Mouse (Mus musculus) forelimb bud, embryonic 11.5 days (tissue): ENCODE measurements around the gene Parn.
"Not testable (repeated sequence)": the region's sequence is repeated elsewhere in the genome, so short reads cannot be mapped to it uniquely, and the experiment has no call there.

ENCODE experiments used
- DNase-seq: peaks from one replicate; pipeline ENCODE4 v3.0.0-alpha.2; 2012; ENCODE audit warnings: low read depth, low spot score

The Parn gene

DNA sequence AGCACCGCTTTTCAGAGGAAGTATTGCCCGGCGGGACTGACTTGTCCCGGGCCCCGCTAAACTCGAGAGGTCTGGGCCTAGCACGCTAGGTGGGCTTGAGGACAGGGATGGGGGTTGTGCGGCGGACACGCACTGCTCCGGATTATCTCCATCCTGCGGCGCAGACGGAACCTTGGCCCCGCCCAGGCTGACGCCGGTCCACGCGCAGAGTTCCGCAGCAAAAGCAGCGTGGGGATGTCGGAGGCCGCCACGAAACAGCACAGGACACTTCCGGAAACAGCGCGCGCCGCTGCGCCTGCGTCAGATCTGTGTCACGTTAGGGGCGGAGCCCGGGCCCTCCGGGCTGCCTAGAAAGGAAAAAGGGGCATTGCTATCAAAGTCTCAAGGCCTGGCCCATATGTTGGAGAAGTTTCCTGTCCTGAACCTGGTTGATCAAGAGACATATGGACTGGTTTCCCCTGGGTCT is at the start of gene Parn:
TSS of gene Parn (minus strand) at position 293 of the 466 bp plus-strand sequence.
- DNase-seq = peak; percentile 93

DNA sequence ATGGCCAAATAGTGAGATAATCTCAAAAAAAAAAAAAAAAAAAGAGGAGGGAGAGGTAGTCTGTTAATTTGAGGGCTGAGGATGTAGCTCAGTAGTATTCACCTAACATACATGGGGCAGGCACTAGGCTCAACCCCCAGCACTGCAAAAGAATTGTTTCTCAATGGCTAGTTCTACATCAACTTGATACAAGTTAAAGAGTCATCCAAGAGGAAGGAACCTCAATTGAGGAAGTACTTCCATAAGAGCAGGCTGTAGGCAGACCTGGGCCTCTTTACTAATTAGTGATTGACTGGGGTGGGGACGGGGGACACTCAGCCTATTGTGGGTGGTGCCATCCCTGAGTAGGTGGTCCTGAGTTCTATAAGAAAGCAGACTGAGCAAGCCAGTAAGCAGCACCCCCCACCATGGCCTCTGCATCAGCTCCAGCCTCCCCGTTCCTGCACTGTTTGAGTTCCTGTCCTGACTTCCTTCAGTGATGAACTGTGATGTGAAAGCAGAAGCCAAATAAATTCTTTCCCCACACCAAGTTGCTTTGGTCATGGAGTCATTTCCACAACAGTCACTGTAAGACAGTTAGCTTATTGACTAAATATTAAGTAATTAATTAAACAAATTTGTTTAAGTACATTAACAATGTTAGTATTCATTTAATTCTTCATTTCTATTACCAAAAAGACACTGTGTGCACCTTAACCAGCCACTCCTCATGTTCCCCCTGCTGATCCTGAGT is 49.0 kb upstream of the Parn start:
- DNase-seq = no peak

- no peak for DNase-seq
These were observed 46.9 kb upstream of the Parn start for GRCm38 (mm10) chr16:13714910-13715309.

GRCm38 (mm10) chr16:13704676-13705075 is 36.7 kb upstream of the Parn start:
- DNase-seq = no peak

GRCm38 (mm10) chr16:13702184-13702583 is 34.2 kb upstream of the Parn start:
- DNase-seq = no peak

DNA sequence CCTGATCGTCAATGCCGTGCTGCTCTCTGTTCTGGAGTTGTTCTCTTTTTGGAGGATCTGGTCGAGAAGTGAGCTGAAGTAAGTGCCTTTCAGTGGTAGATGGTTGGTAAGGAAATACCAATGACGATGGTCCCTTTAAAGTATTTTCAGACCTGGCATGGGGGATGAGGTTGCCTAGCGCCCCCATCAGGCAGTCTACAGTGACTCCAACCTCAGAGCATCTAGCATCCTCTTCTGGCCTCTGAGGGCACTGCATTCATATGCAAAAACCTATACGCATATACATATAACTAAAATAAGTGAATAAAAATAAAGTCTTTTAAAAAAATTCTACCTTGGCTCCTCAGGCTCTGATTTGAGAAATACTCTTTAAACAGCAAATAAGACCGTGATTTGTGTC is 31.0 kb upstream of the Parn start:
- DNase-seq = no peak

DNA sequence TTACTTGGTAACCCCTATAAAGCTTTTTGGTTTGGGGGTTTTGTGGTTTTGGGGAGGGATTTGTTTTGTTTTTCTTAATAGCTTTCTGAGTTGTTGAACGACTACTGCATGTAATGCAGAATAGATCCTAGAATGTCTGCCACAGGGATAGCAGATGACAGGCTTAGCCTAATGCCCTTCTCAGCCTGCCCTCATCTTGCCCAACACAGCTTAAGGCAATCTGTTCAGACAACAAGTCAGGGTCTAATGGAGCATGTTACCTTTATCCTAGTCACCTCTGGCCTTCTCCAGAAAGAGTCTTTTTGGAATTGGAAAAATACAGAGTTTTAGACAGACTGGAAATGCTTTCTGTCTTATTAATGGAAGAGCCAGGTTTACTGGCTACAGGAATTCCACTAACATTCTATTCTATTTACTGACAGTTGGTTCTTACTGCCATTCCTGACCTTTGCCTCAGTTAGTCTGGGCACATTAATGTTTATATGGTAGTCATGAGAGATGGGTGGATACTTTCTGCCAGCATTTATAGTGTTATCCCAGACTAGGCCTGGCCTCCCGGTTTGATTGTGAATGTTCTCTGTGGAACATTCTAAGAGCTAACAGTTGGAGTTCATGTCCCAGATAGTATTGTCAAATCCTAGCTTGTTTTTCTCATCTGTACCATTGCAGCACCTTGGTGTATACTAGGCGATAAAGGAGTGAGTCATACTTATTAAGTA is 10.8 kb upstream of the Parn start:
- no peak for DNase-seq

DNA sequence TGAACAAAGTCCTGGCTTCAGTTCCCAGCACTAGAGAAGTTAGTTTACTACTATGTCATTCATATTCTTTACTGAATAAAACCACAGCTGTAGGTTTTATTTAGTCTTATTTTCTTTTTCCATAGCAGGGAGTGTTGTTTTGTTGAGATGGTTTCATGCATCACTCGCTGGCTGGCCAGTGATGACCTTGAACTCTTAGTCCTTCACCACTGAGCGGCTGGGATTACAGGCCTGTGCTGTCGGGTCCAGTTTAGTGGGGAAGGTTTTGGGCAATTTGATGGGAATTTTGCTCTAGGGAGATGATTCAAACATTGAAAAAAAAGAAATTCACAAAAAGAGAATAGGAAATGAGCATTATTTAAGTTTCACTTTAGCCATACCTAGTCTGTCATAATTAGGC is 6.5 kb upstream of the Parn start:
- DNase-seq = no peak

- no peak for DNase-seq
These were observed 5.1 kb upstream of the Parn start for GRCm38 (mm10) chr16:13673114-13673513.

GRCm38 (mm10) chr16:13672386-13672898 is 4.5 kb upstream of the Parn start:
- peak; percentile 63 for DNase-seq

GRCm38 (mm10) chr16:13671685-13672385 is 3.9 kb upstream of the Parn start, which contains the start of the genes Bfar and 3110001I22Rik:
Gene Bfar, plus strand, starts transcription at chr16:13671858.
Gene 3110001I22Rik, plus strand, starts transcription at chr16:13671929.
- peak; percentile 94 for DNase-seq

DNA sequence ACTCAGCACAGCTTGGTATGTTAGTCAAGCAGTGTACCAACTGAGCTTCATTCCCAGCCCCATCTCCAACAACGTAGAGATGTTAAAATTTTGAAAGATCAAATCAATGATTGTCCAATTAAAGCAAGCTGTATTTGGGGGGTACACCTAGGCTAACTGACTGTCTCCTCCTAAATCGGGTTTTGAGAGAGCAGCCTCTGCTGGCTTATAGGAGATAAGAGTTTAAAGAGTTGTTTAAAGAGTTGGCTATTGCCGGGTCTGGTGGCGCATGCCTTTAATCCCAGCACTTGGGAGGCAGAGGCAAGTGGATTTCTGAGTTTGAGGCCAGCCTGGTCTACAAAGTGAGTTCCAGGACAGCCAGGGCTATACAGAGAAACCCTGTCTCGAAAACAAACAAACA is 2.9 kb upstream of the Parn start:
- not testable (repeated sequence) for DNase-seq

- no peak for DNase-seq
These were observed 1.3 kb upstream of the Parn start for GRCm38 (mm10) chr16:13669282-13669681.

GRCm38 (mm10) chr16:13668402-13669108 is 585 bp upstream of the Parn start:
- DNase-seq = no peak

GRCm38 (mm10) chr16:13660736-13661135 is 7.2 kb downstream of the Parn start:
- DNase-seq = no peak

- no peak for DNase-seq
These were observed 9.1 kb downstream of the Parn start for GRCm38 (mm10) chr16:13658886-13659285.

DNA sequence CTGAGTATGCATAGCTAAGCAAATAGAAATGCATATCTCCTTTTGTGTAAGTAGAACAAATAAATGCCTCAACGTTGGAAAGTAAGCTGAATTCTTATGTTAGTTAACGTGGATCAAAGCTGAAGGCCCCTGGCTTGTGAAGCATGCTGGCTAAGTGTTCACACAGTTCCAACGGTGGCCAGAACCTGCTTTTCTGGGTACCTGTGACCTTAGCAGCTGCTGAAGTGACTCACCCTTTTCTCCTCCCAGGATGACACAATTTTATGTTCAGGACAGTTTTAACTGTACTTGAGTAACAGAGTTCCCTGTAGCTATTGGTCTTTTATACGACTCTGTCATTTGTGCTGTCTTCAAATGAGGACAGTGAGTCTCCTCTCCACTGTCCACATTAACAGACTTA is 22.0 kb downstream of the Parn start:
- DNase-seq = no peak

DNA sequence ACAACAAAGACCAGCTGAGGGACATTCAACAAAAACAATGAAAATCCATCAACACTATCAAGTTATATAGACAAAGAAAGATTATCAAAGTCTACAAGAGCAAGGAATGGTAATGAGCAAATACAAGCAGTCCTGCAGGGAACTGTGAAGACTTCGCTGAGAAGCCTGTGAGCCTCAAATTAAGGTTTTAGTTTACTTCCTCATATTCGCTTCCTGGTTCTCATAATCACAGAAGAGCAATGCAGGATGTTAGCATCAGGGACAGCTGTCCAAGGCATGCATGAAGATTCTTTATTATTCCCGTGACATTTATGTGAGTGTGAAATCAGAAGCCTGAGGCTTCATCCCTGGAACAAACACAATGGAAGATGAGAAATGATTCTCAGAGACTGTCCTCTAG is 23.5 kb downstream of the Parn start:
- DNase-seq = no peak

- no peak for DNase-seq
These were observed 27.9 kb downstream of the Parn start for GRCm38 (mm10) chr16:13640064-13640463.

DNA sequence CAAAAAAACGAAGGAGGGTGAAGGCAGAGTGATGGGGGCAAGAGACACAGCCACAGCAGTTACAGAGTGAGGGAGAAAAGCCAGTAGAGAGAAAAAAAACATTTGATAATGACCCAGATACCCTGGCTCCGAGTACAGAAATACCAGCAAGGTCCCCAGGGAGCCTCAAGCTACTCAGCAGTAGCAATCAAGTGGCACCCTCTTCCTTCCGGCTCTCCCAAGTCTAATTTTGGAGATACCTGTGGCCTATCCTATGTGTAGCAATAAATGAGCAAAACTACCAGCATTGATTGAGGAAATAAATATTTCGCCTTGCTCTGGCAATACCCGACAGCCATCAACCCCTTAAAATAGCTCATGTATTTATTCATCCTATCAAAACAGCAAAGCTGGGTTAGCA is 28.5 kb downstream of the Parn start:
- DNase-seq = no peak

DNA sequence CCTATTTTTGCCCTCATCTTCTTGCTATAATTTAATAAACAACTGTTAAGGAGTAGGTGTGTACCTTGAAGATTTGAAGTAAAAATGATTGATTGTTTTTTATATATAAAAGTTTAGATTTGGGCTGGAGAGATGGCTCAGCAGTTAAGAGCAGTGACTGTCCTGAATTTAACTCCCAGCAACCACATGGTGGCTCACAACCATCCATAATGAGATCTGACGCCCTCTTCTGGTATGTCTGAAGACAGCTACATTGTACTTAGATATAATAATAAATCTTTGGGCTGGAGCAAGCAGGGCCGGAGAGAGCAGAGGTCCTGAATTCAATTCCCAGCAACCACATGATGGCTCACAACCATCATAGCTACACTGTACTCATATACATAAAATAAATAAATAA is 29.8 kb downstream of the Parn start:
- not testable (repeated sequence) for DNase-seq
